Mouse (Mus musculus) thymus, postnatal 25 days (tissue): ENCODE results near the gene Btd.
"Not testable (repeated sequence)": the region's sequence is repeated elsewhere in the genome, so short reads cannot be mapped to it uniquely, and the experiment has no call there.

Source experiments
- DNase-seq: peaks from one replicate; pipeline ENCODE4 v3.0.0; 2022

Gene Btd

DNA sequence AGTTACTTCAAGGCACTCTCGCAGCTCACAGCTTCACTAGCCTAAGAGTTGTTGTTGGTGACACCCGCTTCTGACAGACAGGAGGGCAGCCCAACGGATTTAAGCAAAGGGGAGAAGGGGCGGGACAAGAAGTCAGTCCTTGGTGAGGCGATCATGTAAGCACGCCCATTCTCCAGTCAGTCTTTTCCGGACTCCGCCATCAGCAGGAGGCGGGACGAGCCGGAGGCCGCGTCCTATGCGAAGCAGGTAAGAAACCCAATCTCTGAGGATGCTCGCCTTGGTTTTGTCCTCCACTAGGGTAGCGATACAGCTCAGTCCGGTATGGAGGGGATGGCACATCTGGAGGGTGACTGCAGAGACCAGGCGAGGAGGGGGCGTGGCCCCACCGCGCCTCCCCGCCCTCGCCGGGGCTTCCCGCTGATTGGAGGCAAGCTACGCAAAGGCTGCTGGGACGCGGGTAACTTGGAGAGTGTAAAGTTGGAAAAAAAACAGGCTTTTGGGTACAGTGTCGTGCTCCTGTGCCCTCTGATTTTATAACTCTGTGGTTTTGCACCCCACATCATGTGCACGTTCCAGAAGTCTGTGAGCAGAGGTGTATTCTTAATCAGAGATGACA, at the start of gene Btd, which contains the start of gene Hacl1:
Gene Btd, plus strand, starts transcription at position 139 of the 616 bp plus-strand sequence.
Gene Hacl1, minus strand, starts transcription at position 397 of the 616 bp plus-strand sequence.
- peak; percentile 90 for DNase-seq

DNA sequence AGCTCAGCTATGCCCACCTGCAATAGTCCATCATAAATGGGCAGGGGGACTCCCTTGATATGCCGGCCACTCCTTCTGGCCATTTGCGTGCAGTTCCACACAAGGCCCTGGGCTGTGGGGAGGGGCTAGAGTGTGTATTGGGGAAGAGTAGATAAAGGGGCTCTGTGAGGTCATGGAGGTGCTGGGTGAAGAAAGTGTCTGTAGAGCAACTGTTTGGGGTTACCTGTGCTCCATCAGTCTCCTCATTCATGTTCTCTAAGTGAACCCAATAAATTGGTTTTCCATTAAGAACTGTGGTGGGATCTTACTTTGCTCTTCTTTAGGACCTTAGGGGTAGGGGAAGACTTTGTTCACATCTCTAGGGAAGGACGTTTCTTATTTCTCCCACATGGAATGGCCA, 49.6 kb upstream of the Btd start, which contains the start of gene Colq:
Gene Colq, minus strand, starts transcription at position 101 of the 400 bp plus-strand sequence.
- no peak for DNase-seq

DNA sequence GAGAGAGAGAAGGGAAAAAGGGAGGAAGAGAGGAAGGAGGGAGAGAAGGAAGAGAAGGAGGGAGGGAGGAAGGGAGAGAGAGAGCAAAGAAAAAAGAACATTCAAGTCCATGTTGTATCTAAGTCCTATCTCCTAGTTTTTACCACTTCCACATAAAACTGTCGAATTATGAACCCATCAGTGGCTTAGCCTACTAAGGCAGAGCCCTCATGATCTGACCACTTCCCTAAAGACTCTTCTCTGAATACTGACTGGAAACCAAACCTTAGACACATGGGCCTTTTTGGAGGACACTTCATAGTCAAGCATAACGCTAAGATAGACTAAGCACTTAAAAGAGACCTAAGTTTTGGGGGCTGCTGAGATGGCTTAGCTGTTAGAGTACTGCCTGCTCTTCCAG, 47.8 kb upstream of the Btd start:
- DNase-seq: no peak

DNA sequence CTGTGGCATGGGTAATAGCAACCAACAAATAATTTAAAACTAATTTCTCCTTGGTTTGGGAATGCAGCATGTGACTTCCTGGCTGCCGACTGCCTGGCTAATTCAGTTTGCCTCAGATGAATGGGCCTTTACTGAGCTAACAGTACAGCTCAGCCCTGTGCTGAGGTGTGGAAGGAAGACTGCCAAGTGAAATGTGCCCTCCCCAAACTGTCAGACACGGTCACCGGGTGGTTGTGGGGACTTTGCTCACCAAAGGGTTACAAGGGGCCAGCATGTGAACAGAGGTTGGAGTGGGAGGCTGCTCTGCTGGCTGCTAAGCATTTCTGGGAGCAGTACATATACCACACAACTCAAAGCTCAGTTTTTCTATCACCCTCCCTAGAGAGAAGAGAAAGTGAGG, 46.1 kb upstream of the Btd start:
- no peak for DNase-seq

DNA sequence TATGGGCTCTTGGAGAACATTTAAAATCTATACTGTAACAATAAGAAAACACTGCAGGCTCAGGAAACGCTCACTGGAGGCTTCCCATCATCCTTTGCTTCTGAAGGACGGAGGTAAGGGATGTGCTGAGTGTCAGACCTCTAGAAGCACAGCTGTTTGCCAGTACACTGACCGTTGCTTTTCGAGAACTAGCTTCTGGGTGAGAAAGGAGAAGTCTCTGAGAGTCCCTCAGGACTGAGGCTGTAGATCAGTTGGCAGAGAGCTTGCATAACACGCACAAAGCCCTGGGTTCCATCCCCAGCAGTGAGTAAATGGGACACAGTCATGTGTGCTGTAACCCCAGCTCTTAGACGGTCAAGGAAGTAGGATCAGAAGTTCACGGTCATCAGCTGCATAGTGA, 44.4 kb upstream of the Btd start:
- no peak for DNase-seq

DNA sequence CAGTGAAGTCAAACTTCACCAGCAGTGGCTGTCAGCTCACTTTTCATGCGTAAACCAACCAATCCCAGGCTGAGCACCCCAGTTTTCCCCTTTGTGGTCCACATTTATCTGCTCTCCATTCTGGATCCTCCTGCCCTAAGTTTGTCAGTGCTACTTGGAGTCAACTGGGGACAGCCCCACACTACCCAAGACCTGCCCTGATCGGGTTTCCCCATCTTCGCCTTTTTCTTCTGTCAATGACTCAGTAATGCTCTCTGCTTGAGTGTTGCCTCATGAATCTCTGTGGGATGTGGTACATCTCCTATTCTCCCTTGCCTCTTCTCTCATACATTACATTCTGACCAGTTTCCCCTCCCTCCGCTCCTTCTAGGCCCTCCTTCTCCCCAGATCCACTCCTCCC, 43.4 kb upstream of the Btd start:
- no peak for DNase-seq

DNA sequence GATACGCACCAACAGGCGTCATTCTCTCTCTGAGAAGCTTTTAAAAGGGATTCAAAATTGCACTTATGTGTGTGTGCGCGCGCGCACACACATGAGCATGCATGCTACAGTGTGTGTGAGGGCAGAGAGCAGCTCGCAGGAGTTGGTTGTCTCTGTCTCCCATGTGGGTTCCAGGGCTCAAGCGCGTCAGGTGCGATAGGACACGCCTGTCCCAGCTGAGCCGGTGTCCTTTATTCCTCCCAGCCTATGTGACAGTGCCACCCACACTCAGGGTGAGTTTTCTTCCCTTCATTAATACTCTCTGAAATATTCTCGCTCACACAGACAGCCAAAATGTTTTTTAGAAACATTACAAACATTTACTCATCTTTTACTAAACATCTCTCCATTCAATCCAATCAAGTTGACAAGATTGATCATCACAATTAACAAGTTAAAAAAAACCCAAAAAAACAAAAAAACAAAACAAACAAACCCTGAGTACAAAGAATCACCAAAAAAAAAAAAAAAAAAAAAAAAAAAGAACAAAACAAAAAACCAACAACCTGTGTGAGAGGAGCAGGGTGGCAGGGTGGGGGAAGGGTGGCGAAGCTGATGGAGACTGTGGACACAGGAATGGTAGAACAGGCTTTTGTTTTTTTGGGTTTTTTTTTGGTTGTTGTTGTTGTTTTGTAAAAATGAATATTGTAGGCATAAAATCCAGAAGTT, 38.8 kb upstream of the Btd start:
- no peak for DNase-seq

DNA sequence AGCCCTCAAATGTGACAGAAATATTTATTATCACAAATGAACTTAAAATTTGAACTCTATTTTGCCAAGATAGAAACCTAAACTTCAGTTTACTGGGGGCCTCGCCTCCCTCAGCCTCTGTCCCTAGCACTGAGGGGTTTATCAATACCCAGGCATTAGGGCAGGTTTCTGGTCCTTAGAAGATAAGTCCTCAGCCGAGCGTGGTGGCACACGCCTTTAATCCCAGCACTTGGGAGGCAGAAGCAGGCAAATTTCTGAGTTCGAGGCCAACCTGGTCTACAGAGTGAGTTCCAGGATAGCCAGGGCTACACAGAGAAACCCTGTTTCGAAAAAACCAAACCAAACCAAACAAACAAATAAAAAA, 38.2 kb upstream of the Btd start:
- not testable (repeated sequence) for DNase-seq

DNA sequence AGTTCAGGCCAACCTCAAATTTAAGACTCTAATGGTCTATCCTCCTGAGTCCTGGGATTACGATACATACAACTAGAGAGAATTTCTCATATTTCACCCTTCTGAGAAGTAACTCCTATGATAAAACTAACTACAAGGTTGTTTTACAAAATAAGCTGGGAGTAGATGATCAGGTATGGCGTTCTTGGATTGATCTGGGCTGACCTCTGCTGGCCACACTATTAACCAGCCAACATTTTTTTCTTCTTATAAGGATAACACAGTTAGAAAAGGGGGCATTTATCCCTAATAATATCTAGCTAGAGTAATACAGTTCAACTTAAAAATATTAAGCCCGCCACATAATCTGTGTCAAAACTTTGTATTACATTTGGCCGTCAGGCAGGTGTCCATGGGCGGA, 35.9 kb upstream of the Btd start:
- peak; percentile 64 for DNase-seq

DNA sequence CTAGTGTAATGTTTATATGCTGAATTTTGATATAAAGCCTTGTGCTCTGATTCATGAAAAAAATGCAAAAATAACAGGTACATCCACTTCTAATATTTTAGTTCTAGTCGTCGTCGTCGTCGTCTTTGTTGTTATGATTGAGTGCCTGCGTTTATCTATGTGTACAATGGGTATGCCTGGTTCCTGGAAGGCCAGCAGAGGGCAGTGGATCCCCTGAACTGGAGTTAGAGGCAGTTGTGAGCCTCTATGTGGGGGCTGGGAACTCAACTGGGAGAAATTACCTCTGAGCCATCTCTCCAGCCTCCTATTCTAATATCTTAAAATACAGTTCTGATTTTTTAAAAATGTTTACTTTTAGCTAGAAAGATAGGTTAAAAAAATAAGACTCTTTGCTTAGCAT, 35.3 kb upstream of the Btd start:
- peak; percentile 52 for DNase-seq

DNA sequence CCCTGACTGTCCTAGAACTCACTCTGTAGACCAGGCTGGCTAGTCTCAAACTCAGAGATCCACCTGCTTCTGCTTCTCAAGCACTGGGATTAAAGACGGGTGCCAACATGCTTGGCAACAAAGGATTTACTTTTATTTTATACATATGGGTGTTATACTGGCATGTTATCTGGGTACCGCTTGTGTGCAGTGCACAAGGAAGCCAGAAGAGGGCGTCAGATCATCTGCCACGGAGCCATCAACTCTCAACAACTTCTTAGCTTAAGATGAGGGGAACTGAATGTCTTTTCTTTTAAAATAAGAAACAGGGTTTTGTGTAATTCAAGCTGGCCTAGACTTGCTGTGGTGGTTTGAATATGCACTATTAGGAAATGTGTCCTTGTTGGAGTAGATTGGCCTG, 28.8 kb upstream of the Btd start:
- DNase-seq: no peak

DNA sequence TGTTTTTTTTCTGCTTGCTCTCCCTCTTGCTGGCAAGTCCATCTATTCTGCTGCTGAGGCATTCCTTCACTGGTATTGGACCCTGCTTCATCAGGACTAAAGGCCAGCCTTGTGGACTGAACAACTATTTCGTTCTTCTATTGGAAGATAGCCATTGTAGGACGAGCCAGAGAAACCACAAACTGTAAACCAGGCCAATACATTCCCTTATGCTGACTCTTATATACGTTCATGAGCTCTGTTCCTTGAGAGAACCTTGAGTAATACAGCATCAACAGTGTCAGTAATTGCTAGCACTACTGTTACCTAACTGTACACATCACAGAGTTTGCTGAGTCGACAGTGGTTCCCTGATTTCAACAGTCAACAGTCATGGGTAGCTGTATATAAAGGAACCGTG, 27.2 kb upstream of the Btd start:
- no peak for DNase-seq

DNA sequence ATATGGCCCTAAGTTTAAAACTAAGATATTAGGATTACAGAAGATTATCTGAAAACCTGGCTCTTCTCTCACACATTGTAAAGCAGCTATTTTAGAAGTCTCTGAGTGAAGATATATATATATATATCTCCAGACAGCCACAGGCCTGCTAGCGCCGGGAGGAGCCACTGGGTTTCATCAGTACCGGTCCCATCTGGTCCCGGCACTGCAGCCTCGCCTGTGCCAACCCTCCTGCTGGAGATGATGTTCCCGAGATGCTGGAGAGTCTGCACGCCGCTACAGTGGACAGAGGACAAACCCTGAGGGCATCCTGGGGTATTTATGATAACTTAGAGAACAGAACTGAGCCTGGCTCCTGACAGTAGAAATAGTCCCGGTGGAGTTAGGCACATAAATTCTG, 23.6 kb upstream of the Btd start:
- no peak for DNase-seq

DNA sequence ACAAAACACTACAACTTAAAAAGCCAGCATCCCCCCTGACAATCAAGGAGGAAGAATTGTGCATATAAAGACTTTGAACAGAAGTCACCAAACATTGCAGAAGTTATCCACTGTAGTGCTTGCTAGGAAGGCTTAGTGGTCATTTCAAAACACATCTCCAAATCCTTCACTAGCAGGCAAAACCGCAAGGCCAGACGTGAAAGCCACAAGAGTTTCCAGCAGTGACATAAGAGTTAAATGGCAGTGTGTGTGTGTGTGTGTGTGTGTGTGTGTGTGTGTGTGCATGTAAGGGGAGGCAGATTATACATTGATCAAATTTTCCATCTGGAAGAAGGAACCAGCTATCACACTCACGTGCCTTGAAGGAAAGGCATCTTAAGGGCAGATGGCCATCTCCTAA, 22.8 kb upstream of the Btd start:
- no peak for DNase-seq

DNA sequence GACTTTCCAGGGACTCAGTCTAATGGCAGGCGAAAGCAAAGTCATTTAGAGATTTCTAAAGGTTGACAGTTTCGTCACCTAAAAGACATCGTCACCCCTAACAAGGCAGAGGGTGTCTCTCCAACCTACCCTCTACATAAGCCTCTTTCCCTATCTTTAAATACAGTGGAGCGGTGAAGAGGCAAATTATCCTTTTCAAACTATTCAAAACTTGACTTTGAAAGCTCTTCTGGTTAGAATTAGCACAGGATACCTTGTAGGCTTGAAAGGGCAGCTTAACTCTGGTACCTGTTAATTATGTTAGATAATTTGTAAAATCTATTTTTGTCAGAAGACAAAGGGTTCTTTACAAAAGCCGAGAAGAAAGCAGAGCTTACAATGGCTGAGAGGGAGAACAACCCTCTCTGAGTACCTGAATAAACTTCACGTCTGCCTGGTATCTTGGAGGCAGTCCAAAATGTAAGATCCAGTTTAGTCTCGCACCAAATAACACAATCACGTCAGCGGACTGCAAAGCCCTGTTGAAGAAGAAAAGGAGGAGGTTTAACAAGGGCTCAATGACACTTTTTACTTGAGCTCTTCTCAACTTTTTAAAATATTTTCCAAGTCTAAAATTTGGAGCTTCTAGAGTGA, 20.1 kb upstream of the Btd start:
- DNase-seq: no peak

DNA sequence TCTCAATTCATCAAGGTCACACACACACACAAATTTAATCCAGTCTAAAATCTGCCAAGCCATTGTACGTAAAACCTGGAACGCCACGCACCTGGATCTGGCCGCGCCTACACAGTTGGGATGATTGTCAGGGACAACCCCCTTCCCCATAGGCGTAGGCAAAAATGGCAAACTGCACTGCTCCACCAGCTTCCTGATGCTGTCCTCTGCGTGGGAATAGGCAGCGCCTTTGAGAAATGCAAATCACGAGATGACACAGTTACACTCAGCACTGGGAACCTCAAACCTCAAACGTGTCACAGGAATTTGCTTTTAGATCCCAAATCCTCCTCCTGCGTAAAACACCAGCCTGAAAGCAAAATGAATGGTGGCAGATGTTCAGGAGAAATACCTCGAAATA, 18.1 kb upstream of the Btd start:
- no peak for DNase-seq

DNA sequence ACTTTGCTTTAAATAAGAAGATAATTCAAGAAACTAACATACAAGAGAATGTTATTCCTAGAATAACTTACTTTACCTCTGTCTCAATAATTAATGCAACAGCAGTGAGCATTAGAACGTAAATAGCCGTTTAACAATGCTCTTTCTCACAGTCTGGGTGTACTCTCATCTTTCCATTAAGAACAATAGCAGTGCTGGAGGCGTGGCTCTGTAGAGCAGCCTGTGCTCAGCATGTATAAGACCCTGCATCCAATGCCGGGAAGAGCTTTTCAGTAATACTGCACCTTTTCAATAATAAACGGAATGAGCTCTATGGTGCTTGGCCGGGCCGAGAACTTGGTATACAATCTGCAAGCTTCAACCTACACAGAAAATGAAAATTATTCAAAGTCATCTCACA, 10.2 kb upstream of the Btd start:
- DNase-seq: no peak

DNA sequence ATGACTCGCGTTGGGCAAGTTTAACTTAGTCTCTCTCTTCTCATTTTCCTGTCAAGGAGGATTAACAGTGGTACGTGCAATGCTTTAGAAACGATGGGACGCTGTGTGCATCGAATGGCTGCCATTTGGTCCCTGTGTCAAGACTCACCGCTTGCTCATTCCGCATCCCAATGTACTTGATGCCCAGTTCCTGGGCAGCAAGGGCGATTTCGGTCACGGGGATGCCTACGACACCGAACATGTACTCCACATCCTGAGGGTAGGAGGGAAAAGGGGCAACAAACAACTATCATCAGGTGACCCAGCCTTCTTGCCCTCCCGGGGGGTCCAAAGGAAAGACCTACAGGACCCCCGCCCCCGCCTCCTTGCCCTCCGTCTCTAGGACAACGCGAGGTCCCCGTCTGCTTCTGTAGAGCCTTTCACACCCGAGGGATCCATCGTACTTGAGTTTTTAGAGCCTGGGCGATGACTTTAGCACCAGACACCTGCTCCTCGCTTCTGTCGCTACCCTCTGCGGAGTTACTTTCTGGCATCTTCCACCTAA, 410 bp upstream of the Btd start, which contains the start of gene Gm49387:
Gene Gm49387, minus strand, starts transcription at position 533 of the 544 bp plus-strand sequence.
- peak; percentile 21 for DNase-seq

DNA sequence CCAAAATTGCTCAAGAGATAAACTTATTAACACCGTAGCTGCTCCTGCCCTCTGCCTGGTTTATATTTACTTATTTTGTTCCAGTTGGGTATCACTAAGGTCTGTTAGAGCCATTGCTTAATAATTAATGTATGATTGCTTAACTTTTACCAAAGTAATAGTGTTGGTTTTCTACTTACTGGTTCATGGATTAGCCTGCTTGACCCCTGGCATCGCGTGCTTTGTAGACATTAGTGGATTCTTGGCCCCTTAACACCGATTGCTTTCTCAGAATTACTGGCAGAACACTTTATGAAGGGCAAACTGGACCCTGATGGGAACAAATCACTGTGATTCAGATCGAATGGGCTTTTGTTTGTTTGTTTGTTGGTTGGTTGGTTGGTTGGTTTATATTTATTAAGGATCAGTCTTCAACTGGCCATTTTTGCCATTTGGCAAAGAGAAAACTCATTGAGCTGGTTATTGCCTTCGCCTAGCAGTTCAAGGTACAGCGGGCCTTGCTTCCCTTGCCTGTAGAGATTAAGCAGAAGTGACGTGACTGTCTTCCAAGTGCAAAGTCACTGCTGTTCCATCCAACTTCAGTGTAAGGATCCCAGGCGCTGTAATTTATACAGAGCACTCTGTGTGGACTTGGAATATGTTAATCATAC, 803 bp downstream of the Btd start:
- DNase-seq: no peak

DNA sequence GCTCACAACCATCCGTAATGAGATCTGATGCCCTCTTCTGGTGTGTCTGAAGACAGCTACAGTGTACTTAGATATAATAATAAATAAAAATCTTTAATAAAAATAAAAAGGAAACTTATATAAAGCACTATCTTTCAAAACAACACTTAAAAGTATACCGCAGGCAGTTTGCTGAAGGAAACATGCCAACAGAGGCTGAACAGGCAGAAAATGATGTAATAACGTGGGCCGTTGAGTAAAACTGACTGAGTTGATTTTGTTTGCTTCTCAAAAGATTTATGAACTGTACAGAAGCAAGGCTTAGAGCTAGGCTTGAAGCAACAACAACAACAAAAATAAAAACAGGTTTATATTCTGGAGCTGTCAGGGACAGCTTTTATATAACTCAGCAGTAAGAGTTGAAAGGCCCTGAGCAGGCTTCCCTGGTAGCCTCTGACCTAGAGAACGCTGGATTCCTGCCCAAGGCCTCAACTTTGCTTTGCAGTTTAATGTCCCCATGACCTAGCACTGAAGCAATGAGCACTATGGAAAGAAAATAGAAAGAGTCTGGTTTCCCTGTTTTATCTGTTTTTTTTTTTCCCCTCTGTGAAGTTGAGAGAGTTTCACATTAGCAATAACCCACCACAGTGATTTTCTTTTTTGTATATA, 3.5 kb downstream of the Btd start:
- no peak for DNase-seq

DNA sequence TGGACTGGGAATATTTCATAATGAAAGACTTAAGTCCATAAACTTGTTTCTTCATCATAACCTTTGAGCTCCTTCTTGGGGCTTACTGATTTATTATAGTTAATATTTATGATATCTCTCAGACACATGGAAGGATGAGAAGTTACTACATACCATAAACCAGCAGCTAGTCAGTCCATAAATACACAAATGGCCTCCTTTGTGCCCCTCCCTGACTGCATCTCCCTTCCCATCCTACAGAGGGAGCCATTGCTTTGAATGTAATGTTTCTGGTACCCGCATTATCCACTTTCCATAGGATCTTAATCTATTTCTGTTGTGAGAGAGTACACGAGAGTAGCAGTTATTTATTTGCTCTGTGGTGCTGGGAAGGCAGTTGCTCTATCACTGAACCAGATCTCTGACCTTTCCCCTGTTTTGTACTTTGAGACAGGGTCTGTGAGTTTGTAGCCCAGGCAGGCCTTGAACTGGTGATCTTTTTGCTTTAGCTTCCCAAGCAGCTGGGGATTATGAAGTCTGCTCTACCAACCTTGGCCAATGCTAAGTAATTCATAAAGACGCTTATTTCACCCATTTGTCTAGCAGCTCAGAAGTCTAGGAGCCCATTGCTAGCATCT, 4.2 kb downstream of the Btd start:
- DNase-seq: peak; percentile 28

DNA sequence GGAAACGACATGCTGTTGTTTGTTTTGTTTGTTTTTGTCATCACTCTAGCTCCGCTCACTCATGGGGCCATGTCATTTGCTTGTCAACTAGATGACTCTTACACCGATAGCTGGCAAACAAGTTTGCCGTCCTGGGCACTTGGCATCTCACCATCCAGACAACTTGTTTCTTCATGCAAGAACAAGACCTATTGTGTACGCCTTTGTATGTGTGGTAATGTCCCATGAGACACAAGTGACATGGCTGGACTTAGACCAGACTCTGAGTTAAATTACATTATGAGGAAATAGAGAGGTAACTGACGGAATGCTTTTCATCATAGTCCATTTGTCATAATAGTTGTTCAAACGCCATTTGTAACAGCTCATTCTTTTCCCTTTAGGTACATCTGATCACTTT, 5.1 kb downstream of the Btd start:
- DNase-seq: no peak

DNA sequence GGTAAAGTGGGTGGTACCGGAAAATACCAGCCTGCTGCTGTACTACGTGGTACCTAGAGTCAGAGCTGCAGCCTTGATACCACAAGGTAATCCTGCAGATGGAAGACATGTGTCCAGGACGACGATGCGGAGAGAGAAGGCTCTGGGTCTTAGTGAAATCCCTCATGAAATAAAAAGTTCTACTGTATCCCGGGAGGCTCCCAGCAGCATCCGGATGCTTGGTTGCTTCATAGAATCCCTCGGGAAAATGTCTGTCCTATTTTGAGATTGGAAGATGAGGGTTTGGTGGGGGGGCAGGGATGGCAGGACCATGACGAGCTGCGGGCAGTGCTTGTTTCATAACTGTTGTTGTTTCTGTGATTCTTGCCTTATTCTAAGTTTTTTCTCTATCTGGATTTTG, 7.2 kb downstream of the Btd start:
- DNase-seq: no peak
